Mouse (Mus musculus) leukemia stem cell, adult 10-12 weeks (primary cell): ENCODE data around the gene Tcaf3. TPM values are rescaled to one million over a fixed set of nuclear protein-coding genes. Genes with fewer than 3 reads are reported as not detected.

ENCODE experiments used
- polyA plus RNA-seq: library from polyadenylated mRNA; stranded (reverse); fragments of >175 nt; gene quantifications from 2 replicates; pipeline ENCODE4 v1.2.3, GENCODE M21; 2012; ENCODE audit warnings: low replicate concordance

The Tcaf3 gene
- polyA plus RNA-seq, result not detected in 2 replicates

GRCm38 (mm10) chr6:42597592-42597991, at the start of gene Tcaf3:
Tcaf3 (minus strand) TSS chr6:42597692.

GRCm38 (mm10) chr6:42644912-42645549, 47.5 kb upstream of the Tcaf3 start, which contains the start of gene Tcaf2:
Tcaf2 (minus strand) TSS chr6:42645254.

GRCm38 (mm10) chr6:42547461-42547860, 50.0 kb downstream of the Tcaf3 start, which contains the start of gene Olfr455:
Olfr455 (minus strand) TSS chr6:42547587.

Other genes starting within 250 kb of the Tcaf3 start
- gene Zyx, start 248.1 kb downstream of the Tcaf3 start, polyA plus RNA-seq, result 283 and 580 TPM in 2 replicates
- not detected in 2 replicates for gene Epha1, start 224.4 kb downstream of the Tcaf3 start, polyA plus RNA-seq
- gene Tas2r143, start 197.5 kb downstream of the Tcaf3 start, polyA plus RNA-seq, result not detected in 2 replicates
- not detected in 2 replicates for gene Tas2r135, start 192.3 kb downstream of the Tcaf3 start, polyA plus RNA-seq
- not detected in 2 replicates for gene Tas2r126, start 163.2 kb downstream of the Tcaf3 start, polyA plus RNA-seq
- gene Olfr458, start 132.5 kb downstream of the Tcaf3 start, polyA plus RNA-seq, result not detected in 2 replicates
- gene Olfr457, start 121.4 kb downstream of the Tcaf3 start, polyA plus RNA-seq, result not detected in 2 replicates
- gene Olfr456, start 110.5 kb downstream of the Tcaf3 start, polyA plus RNA-seq, result not detected in 2 replicates
- not detected in 2 replicates for gene Olfr455, start 50.1 kb downstream of the Tcaf3 start, polyA plus RNA-seq
- not detected in 2 replicates for gene Tcaf2, start 47.6 kb upstream of the Tcaf3 start, polyA plus RNA-seq
- gene Tcaf1, start 112.4 kb upstream of the Tcaf3 start, polyA plus RNA-seq, result 0.11 and 0.17 TPM in 2 replicates
- gene Olfr453, start 141.7 kb upstream of the Tcaf3 start, polyA plus RNA-seq, result not detected in 2 replicates
- 0.06 TPM in 1 of 2 replicates, not detected in the other for gene Olfr38, start 158.7 kb upstream of the Tcaf3 start, polyA plus RNA-seq
- not detected in 2 replicates for gene Olfr452, start 187.4 kb upstream of the Tcaf3 start, polyA plus RNA-seq
- gene Olfr450, start 214.2 kb upstream of the Tcaf3 start, polyA plus RNA-seq, result 0.26 TPM in 1 of 2 replicates, not detected in the other
- not detected in 2 replicates for gene Olfr449, start 236.7 kb upstream of the Tcaf3 start, polyA plus RNA-seq